Mouse (Mus musculus) embryo, embryonic 11.5 days (tissue): ENCODE data around the gene Hapln2.

ENCODE experiments used
- DNase-seq: peaks from one replicate; pipeline ENCODE4 v3.0.0-alpha.2; 2012; ENCODE audit warnings: low read depth, low spot score

Hapln2 gene

GRCm38 (mm10) chr3:88005822-88006786, 21.3 kb downstream of the Hapln2 start:
- no peak for DNase-seq

- DNase-seq, result no peak
Observed at GRCm38 (mm10) chr3:88002291-88002976, 24.9 kb downstream of the Hapln2 start.

DNA sequence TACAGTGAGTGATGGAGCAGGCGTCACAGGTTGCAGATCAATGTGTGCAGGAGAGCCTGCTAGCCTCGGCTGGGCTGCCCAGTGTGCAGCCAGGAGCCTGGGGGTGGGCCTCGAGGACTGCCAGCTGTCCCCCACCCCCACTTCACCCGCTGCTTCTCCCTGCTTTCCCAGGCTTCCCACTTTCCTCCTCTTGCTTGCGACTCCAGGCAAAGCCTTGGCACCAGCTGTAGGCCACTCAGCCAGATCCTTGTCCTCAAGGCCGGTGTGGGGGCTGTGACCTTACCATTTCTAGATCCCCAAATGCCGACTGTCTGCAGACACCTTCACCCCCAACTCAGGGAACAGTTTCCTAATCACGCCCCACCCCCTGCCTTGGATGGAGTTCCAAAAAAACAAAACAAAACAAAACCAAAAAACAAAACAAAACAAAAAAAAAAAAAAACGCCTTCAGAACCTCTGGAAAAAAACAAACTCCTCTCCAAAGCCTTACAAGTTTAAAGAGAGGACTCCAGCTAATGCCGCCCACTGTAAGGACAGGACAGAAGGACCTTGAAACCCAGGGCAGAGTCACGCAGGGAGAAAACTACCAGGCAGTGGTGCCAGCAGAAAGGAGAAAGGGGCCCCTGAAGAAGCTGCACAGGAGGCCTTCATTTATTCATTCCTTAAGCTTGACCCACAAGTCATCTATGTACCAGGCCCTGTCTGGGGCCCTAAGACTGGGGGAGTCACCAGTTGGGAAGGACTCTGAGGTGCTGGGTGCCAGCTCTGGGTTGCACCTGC, 26.4 kb downstream of the Hapln2 start:
- no peak for DNase-seq

- DNase-seq, result no peak
Observed at GRCm38 (mm10) chr3:88000181-88000580, 27.2 kb downstream of the Hapln2 start, which contains the start of gene Bcan. Bcan (minus strand) TSS chr3:88000230.

- no peak for DNase-seq
Observed at GRCm38 (mm10) chr3:87999243-87999895, 28.0 kb downstream of the Hapln2 start.

- no peak for DNase-seq
Observed at GRCm38 (mm10) chr3:87998747-87999146, 28.6 kb downstream of the Hapln2 start.

DNA sequence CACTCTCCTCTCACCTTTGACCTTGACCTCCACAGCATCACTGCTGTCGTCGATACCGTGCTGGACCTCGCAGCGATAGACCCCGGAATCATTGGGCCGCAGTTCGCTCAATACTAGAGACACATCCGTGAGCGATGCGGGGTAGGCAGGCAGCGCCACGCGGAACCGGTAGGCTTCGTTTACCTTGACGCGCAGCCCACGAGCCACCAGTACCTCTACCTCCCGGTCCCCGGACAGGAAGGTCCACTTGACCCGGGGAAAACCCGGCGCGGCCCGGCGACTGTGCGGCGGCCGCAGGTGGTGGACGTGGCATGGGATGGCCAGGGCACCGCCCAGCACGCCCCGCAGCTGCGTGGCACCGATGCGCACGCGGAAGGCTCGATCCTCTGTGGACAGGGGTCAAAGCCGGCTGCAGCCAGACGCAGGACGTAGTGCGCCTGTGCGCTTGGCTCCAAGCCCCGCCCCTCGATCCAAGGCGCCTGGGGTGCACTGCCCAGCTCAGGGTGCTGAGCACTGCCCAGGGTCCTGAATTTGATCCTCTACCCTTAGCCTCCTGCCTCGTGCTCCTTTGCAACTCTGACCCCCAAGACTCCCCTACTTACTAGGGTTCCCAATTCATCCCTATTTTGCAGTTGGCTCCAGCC, 30.3 kb downstream of the Hapln2 start:
- no peak for DNase-seq

DNA sequence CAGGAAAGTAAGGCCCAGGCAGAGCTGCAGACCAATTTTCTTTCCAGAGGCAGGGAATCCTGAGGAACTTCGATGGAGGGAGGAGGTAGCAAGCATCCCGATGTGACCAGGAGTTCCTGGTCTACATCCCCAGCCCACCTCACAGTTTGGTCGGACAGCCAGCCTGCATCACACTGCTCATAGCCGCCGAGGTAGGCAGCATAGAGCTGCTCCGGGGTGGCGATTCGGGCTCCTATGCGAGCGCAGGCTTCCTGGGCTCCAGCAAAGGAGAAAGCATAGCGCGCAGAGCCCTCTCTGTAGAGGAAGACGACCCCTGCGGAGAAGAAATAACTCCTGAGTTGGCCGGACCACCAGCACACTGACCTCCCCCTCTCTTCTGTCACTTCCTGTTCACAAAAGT, 31.0 kb downstream of the Hapln2 start:
- DNase-seq, result no peak

GRCm38 (mm10) chr3:87995331-87995730, 32.1 kb downstream of the Hapln2 start:
- DNase-seq, result no peak

DNA sequence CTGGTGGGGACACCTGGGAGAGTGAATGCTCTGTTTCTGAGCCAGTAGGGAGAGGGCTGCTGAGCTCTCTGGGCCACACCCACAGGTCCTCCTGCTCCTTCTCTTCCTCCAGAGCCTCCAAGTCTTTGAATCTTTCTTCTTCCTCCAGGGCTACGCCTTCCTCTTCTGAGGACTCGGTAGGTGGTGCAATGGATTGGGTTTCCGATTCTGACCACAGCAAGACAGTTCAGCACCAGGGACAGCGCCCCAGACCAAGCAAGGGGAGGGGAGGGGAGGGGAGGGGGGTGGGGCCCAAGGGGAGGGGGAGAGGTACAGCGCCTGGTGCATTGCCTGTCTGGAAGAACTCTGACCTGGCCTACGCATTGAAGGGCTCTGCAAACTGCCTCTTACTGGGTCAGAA, 33.9 kb downstream of the Hapln2 start:
- no peak for DNase-seq

- DNase-seq, result no peak
Observed at GRCm38 (mm10) chr3:87989935-87990334, 37.4 kb downstream of the Hapln2 start.

GRCm38 (mm10) chr3:87988068-87988467, 39.3 kb downstream of the Hapln2 start:
- DNase-seq, result no peak

DNA sequence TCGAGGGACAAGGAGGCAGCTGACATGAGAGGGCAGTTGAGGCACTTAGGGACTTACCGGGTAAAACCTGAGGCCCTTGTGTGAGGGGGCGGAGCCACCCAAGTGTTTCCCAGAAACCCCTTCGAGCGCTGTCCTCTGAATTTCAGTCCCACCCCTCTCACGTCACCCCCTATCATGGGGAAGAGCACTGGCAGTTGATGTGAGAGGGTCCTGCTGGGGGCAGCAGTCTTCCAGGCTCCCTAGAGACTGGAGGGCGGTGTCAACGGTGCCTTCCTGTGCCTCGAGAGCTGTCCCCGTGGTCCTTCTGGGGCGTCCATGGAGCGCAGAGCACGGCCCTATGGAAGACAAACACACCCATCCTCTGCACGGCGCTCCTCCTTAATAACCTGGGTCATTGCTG, 39.8 kb downstream of the Hapln2 start:
- peak; percentile 69 for DNase-seq

DNA sequence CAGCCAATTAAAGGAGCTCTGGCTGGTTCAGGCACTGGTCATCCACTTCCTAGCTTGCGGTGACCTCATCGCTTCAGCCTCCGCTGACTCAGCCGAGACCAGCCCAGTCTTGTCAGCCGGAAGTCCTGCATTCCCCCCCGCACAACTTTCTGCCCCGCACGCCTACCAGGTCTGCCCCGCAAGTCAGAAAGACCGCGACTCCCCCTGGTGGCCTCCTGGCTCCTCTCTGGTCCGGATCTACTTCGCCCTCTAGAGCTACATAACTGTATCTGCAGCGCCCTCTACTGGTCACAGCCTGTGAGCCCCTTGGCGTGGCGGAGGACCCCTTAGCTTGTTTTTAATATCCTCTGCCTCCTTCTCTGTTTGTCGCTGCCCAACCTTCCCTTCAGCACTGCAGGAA, 40.5 kb downstream of the Hapln2 start:
- DNase-seq, result peak; percentile 96

DNA sequence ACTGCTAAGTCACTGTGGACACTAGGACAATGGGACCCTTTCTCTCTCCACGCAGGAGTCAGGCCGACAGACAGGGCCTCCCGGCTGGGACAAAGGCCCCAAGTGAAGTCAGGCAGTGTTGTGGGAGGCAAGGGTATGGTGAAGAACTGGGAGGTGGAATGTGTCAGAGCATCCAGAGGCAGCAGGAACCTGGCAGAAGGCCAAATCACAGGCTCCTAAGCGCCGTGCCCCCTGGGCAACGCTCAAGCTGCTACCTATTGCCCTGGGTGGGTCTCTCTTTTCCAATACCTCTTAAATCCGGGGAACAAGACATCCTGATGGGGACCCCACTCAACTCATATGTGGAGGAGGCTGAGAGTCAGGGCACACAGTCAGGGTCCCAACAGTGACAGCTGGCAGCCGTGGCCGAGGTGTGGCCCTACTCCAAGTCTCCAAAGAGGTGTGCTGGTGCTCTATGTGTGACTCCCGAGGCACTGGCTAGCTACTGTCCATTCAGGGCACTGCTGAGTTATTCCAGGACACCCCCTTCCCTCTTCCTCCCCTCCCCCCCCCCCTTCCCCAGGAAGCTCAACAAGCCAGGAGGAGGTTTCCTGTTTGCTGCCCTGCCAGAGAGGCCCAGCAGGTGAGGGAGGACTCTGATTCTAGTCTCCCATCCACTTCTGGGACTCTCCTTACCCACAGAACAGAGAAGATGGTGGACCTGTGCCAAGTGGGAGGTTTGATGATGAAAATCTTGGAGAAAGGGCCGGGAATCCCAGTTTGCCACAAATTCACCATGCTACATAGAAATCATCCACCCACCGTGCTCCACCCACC, 41.7 kb downstream of the Hapln2 start:
- no peak for DNase-seq

GRCm38 (mm10) chr3:87984094-87984493, 43.3 kb downstream of the Hapln2 start:
- no peak for DNase-seq

DNA sequence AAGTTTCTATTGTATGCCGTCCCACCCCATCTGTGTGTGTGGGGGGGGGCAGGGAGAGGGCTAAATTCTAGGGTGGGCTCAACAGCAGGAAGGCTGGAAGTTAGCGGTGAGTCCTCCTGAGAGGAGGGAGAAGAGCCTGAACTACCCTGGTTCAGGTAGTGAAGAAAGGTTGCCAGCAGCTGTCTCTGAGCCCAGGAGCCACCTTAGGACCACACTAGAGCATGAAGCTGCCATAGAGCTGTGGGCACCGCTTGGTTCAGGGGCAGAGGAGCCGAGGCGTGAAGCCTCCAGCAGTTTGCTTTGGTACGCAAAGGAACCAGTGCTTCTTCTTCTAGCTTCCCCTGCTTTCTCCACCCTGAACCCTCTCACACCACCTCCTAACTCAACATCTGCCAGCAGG, 43.8 kb downstream of the Hapln2 start:
- no peak for DNase-seq

- no peak for DNase-seq
Observed at GRCm38 (mm10) chr3:87982836-87983601, 44.4 kb downstream of the Hapln2 start.
